Mouse (Mus musculus) neutrophil, adult 59 days (primary cell): ENCODE data around the gene Evl. TPM values are rescaled to one million over a fixed set of nuclear protein-coding genes. Genes with fewer than 3 reads are reported as not detected.

Source experiments
- total RNA-seq, 2 experiments: library from RNA; stranded (reverse); gene quantifications; 1 replicate in 1 of 2; 2 replicates in 1 of 2; pipeline ENCODE4 v1.2.4; 2023

Evl gene
- total RNA-seq = 10 to 100 TPM; 38.6 to 56.5 TPM

DNA sequence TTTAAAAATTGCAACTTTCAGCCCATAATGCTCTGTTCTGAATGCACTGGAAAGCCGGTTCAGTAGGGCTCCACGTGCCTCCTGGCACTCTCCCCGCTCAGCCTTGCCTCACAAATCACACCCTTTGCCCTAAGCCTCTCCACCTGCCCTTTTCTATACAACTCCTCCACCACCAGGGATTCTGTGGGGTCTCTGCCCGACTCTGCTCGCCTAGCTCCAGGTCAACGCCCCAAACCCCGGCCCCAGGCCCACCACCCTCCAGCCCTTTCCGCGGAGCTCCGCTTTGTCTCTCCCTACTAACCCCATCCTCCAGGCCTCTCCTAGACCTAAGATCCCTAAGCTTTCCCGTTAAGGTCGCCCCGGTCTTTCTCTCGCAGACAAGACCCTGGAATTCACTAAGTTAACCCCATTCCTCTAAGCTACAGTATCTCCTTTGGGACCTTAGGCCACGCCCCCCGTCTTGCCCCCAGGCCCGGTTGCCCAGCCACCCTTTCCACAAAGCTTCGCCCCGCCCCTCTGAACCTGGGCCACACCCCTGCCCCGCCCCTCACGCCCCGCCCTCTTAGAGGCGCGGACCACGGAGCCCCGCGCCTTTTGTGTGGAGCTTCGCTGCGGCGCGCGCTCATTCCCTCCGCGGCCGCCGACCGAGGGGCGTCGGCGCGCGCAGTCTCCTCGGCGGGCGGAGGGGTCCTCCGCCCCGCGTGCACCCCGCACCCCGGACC, at the start of gene Evl:
Evl (plus strand) TSS at position 601 of the 722 bp plus-strand sequence.

GRCm38 (mm10) chr12:108702185-108702584, 147.7 kb downstream of the Evl start, which contains the start of gene Degs2:
Gene Degs2, minus strand, starts transcription at chr12:108702315.

Other genes with a start within 250 kb of the Evl start
- not detected for gene Hhipl1, start 248.4 kb upstream of the Evl start, total RNA-seq
- not detected for gene Cyp46a1, start 220.3 kb upstream of the Evl start, total RNA-seq
- under 1 TPM; 0.42 to 0.46 TPM for gene Eml1, start 183.8 kb upstream of the Evl start, total RNA-seq
- not detected for gene Degs2, start 147.6 kb downstream of the Evl start, total RNA-seq
- gene Yy1, start 238.3 kb downstream of the Evl start, total RNA-seq = 10 to 100 TPM; 60.6 to 66.7 TPM